Comparison of ENCODE assay signal across 8 mouse cellular contexts in genomic region chr12:76867586-76868280, GRCm38 (mm10). TPM values are rescaled to one million over a fixed set of nuclear protein-coding genes. Genes with fewer than 3 reads are reported as not detected.
DNase-seq lines count a peak whose midpoint lies in the region; ATAC-seq lines count a peak whose summit lies in the region.
"Had no signal": no experiment of that assay in that cellular context is flagged by ENCODE, and none has a peak within 500 bp of the region (broad histone marks: within the 10 kb centered on the region; RNA-seq: fewer than 3 reads in every experiment).

No protein-coding gene starts in this region.

- peak; percentile 96 for ATAC-seq in CD4-positive, CD25-positive, alpha-beta regulatory T cell, adult 4 months
- ATAC-seq in lung, embryonic 15.5 days (ENCODE audit: borderline replicate concordance, extremely low read depth, low FRiP score, low TSS enrichment): peak; percentile 52; the same call in 1 of the 2 replicates
- no peak for ATAC-seq in forebrain, embryonic 16.5 days

- H3K9me3 ChIP-seq in lung, embryonic 15.5 days: no peaks in the 10 kb centered on the region
- no peaks in the 10 kb centered on the region for H3K9me3 ChIP-seq in forebrain, embryonic 16.5 days (ENCODE audit: control insufficient read depth, low read length)
- H3K9me3 ChIP-seq: embryonic facial prominence, embryonic 15.5 days had no signal

- H3K27ac ChIP-seq in lung, embryonic 15.5 days: peak overlapping the region; percentile 67
- H3K27ac ChIP-seq in forebrain, embryonic 16.5 days (ENCODE audit: low read length): no peak overlapping the region
- H3K27ac ChIP-seq: embryonic facial prominence, embryonic 15.5 days had no signal

- no peak overlapping the region for H3K9ac ChIP-seq in lung, embryonic 15.5 days
- no peak overlapping the region for H3K9ac ChIP-seq in forebrain, embryonic 16.5 days (replicated peaks; ENCODE audit: low read depth, low read length)
- H3K9ac ChIP-seq: embryonic facial prominence, embryonic 15.5 days had no signal

- H3K4me3 ChIP-seq in lung, embryonic 15.5 days: no peak overlapping the region
- H3K4me3 ChIP-seq in forebrain, embryonic 16.5 days (replicated peaks; ENCODE audit: low read length): no peak overlapping the region
- H3K4me3 ChIP-seq: embryonic facial prominence, embryonic 15.5 days had no signal

- H3K36me3 ChIP-seq in lung, embryonic 15.5 days: peaks cover 2% of the 10 kb centered on the region; the same call in 1 of the 2 replicates
- H3K36me3 ChIP-seq in forebrain, embryonic 16.5 days (ENCODE audit: control insufficient read depth, insufficient read depth): no peaks in the 10 kb centered on the region

- no peaks in the 10 kb centered on the region for H3K4me1 ChIP-seq in lung, embryonic 15.5 days
- no peaks in the 10 kb centered on the region for H3K4me1 ChIP-seq in forebrain, embryonic 16.5 days (replicated peaks; ENCODE audit: control insufficient read depth, insufficient read depth, low read length)

- no peak overlapping the region for H3K4me2 ChIP-seq in lung, embryonic 15.5 days
- H3K4me2 ChIP-seq in forebrain, embryonic 16.5 days (ENCODE audit: low read length): no peak overlapping the region
- H3K4me2 ChIP-seq: embryonic facial prominence, embryonic 15.5 days had no signal

- no peaks in the 10 kb centered on the region for H3K27me3 ChIP-seq in lung, embryonic 15.5 days
- no peaks in the 10 kb centered on the region for H3K27me3 ChIP-seq in forebrain, embryonic 16.5 days (replicated peaks; ENCODE audit: control insufficient read depth, insufficient read depth, low read length)
- H3K27me3 ChIP-seq: embryonic facial prominence, embryonic 15.5 days had no signal

- WGBS in lung, embryonic 15.5 days: 49% methylated on average over 10 of the region's 10 CpGs
- 58% methylated on average over 10 of the region's 10 CpGs for whole genome bisulfite sequencing in forebrain, embryonic 16.5 days

- peak; percentile 69 for DNase-seq in 416B (ENCODE audit: low read depth)
- peak; percentile 64 for DNase-seq in cerebellum, adult 9-10 months
- DNase-seq in B cell, adult 2 months: no peak
- no peak for DNase-seq in ovary, postnatal 36 days (ENCODE audit: low spot score)

RNA-seq across cellular contexts. Expression of gene Rab15, which starts 45.0 kb away (rescaled TPM):
- not detected for polyA plus RNA-seq in CD4-positive, CD25-positive, alpha-beta regulatory T cell, adult 4 months (2017; shearing (Covaris generic))
- polyA plus RNA-seq in lung, embryonic 15.5 days (2015; fragmentation: Nextera tagmentation; extraction: Ambion mirVana): 38.9 and 39.8 TPM in 2 replicates
- polyA plus RNA-seq in forebrain, embryonic 16.5 days (2015; fragmentation: Nextera tagmentation; extraction: Ambion mirVana): 27.7 and 34.4 TPM in 2 replicates

Comparison
In these comparisons a context has a peak if more than half of its experiments do, and no peak if none do; other contexts are left out.
1. DNase-seq: peak in 416B (single experiment) and cerebellum, adult 9-10 months (single experiment); none in B cell, adult 2 months (0 of 2) and ovary, postnatal 36 days (single experiment).
2. RNA of gene Rab15, which starts 45.0 kb away (polyA plus RNA-seq): 38.9 to 39.8 TPM in lung, embryonic 15.5 days and 27.7 to 34.4 TPM in forebrain, embryonic 16.5 days; not detected in CD4-positive, CD25-positive, alpha-beta regulatory T cell, adult 4 months; every median in the first group is over 10 times any median in the second.